Mouse (Mus musculus) spleen, postnatal 10 days (tissue): ENCODE data around the gene Atp2b4.

Experiments used
- DNase-seq, 2 experiments: peaks; one replicate each; pipeline ENCODE4 v3.0.0; 2021 to 2022; ENCODE audit warnings: low spot score in 2 of 2

The Atp2b4 gene

DNA sequence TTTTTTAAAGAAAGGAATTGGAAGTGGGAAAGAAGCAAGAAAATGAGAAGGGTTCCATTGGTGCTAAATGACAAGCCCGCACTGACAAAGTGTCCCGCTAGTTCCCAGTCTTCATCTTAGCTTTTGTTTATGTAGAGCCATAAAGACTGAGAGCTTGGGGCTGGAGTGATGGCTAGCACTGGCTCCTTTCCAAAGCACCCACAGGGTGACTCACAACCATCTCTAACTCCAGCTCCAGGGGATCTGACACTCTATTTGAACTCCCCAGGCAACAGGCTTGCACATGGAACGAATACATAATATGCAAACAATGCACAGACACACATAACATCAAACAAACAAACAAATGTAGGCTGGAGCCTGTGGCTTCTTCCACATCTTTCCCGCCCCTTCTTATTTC lies 50.9 kb downstream of the Atp2b4 start:
- DNase-seq: no peak

DNA sequence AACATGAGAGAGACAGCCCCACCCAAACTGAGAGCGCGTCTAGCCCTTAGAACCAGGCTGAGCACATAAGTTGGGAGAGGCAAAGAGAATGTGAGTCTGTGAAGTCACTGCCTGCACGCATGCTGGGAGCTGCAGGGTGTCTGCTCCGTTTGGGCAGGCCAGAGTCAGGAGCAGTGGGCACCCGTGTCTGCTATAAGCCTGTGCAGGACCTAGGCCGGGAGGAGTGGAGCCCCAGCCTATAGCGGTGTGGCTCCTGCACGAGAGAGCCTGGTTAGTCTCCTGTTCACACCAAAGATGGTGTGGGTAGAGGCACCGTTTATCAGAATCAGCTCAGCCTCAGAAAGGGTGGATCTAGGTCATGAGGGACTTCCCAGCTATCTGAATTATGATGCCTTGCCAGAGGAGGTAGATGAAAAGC lies 55.8 kb downstream of the Atp2b4 start:
- DNase-seq: peak; percentile 37 to 55

DNA sequence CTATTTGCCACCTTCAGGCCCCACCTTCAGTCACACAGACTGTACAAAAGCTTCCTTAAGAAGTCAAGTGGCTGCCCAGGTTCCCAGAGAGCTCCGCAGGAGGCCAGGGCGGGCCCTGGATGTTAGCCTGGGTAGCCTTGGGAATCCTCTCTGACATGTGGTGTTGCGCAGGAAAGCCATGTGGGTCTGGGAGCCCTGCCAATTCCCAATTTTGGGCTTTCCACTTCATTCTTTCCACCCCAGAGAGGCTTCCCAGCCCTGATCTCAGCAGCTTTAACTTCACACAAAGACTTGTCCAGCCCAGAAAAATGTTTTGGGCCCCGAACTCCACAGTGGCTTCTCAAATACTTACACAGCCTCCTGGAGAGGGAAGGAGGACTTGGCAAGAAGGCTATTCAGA lies 56.2 kb downstream of the Atp2b4 start:
- no peak for DNase-seq

DNA sequence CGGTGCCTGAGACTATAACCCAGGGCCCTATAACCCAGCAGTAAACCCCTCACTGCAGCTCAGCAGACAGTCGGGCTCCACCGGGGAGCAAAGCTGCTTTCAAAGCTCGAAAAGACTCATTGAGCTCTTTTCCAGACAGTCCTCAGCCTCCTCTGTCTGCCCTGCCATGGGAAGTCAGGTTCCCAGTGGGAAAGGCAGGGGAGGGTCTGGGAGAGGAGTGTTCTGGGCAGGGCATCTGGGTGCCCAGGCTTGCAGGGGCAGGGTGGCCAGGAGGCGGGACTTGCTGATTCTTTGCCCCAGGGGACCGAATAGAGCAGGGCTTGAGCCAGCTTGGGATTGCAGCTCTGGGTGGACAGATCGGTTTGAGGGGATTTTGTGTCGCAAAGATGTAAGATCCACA lies 58.3 kb downstream of the Atp2b4 start:
- no peak for DNase-seq

DNA sequence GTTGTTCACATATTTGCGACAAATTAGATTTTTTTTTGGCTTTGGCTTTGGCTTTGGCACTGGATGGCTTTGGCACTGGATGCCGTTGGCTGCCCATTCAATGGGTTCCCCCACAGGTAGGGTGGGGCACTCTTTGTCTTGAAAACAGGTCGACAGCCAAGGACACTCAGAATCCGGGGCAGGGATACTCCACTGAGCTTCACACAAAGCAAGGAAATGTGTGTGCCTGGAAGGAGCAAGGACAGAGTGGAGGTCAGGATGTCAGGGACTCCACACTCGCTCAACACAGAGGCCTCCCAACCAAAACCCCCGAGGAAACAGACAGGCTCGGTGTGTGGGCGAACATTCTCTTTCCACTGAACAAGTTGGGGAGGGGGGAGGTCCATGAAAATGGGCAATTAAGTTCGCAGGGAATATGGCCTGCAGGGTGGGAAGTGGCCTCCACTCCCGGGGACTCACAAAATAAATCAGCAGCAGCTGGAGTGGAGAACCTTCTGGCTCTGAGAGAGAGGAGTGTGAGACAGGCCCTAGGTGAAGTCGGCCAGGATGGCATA lies 58.9 kb downstream of the Atp2b4 start:
- DNase-seq: no peak

DNA sequence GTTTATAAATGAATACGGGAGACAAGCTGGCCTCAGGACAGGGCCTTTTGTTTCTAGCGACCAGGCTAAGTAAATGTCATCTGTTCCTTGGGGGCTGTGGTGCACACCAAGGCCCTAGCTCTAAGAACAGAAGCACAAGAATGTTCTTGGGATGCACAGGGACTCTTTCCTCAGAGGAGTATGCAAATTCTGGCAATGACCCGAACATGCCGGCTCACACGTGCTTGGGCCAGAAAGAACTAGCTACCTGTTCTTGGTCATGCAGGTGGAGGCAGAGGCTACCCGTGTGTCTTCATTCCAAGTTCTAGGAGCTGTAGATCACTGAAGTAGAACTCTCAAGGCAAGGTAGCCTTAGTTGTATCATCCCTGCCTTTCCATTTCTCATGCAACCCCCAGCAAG lies 59.7 kb downstream of the Atp2b4 start:
- no peak for DNase-seq

DNA sequence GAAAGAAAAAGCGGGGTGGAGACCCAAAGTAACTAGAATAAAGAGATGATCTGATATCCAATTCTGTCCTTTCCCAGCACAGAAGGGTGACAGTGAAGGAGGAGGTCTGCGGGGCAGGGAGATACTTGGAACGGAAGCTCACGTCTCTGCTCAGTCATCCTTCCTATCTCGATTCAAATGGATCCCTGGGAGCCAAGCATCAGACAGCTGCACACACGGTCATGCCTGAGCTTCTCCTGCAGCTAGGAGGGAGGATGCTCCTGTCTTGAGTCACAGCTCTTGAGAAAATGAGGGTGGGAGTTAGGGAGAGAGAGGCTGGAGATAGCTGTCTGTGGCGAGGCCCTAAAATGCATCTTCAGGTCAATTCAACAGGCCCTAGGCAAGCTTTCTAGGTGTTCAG lies 64.2 kb downstream of the Atp2b4 start:
- DNase-seq: no peak

DNA sequence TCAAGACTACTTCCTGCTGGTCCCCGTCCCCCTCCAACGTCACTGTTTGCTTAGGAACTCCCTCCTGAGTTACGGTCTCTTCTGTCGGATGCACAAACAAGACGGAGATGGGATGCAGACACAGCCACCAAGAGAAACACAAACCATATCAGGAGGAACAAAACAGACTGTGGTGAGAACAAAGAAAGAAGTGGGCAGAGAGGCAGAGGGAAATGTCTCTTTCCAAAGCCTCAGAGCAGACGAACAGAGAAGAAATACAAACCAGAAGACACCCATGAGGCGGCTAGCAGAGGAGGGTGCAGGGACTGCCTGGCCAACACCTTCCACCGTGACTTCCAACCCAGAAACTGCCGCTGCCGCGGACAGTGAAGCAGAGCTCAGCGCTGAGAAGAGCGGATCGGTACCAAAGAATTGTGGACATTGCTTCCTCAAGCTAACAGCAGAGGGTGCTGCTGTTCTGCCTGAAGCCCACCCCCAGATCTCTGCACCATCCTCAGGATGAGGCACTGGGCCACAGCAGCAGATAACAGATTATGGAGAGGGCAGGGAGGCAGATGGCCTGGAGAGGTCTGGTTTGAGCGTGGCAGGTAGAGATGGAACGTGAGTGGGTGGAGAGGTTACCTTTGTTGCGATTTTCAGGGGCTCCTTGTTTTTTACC lies 64.7 kb downstream of the Atp2b4 start:
- peak in 1 of 2 experiments; percentile 47 for DNase-seq

DNA sequence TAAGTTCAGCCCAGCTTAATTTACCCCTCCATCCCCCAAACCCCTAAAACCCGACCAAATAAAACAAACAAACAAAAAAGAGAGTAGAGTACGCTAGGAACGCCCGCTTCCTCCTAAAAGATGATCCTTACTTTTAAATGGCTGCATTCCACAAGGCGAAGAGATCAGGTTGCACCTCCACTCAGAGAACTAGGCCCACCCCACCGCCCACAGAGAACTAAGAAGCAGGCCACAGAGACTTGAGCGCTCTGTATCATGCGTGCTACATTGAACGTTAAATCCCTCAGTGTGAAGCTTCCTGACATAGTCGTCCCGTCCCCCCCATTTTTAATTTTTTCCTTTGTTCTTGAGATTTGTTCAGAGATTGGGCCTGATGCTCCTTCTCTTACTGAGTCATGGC lies 68.0 kb downstream of the Atp2b4 start:
- DNase-seq: no peak

DNA sequence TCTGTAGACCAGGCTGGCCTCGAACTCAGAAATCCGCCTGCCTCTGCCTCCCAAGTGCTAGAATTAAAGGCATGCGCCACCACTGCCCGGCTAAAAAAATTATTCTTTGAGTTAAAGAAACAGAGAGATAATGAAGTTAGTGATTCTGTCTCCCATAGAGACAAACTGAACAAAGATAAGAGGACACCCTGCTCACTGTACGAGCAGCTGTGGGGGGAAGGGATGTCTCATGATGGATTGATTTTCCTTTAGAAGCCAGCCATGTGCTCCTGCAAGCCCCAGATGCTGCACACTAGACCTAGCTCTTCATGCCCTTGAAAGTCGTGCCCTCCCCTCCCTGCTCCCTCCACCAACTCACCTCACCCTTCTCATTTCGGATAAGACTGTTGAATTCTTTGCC lies 72.5 kb downstream of the Atp2b4 start:
- no peak for DNase-seq

DNA sequence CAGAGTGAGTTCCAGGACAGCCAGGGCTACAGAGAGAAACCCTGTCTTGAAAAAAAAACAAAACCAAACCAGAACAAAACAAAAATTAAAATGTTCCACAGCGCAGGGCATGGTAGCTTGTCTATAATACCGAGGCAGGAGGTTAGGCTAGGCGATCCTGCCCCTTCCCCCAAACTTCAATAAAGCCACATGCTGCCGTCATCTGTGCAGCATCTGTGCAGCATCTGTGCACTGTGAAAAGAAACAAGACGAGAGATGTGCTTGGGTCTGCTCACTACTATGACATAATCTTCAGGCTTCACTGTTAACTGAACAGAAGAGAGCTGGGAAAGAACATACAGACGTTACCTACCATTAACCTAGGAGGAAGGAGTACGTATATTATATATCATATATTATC lies 80.5 kb downstream of the Atp2b4 start:
- DNase-seq: no peak

DNA sequence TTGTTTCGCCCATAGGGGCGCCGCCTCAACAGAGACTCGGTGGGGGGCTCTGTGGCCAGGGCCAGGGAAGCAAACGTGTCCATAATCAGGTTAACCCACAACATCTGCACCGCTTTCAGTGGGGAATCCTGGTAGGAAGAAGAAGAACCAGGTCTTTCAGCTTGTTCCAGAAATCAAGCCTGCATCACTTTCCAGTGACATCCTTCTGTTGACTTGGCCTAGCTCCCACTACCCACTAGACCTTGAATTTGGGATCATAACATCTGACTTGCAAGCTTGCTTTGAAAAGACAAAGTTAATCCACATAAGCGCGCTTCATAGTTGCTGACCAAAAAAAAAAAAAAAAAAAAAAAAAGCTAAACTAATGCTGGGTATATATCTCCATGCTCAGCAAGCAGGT lies 82.1 kb downstream of the Atp2b4 start:
- no peak for DNase-seq

DNA sequence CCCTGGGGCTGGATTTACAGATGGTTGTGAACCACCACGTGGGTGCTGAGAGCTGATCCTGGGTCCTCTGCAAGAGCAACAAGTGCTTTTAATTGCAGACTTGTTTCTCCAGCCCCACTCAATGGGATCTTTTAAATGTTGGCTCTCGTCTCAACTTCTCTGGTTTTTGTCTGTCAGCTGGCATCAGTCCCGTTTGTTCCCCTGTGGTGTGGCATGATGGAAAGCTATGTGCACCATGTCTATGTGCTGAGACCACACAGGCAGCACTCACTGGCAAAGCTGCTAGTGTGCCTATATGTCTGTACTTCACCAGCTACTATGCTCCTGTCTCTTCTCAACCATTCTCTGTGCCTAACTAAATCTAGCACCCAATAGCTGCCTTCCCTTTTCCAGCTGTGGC lies 82.5 kb downstream of the Atp2b4 start:
- DNase-seq: no peak

DNA sequence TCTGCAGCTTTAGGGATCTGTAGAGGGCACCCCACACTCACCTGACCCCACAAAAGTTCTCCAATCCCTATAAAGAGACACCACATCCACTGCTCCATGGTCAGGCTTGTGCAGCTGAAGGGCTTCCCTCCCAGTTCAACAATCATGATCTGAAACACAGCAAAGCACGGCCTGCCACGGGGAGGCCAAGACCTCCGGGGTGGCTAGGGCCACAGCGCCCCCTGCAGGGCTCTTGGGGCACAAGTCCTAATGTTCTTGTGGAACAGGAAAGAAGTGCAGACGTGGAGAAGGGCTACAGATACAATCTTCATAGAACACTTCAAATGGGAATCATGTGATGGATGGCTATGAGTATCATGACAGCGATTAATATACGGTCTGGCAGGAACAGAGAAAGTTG lies 84.4 kb downstream of the Atp2b4 start:
- DNase-seq: peak in 1 of 2 experiments; percentile 80

DNA sequence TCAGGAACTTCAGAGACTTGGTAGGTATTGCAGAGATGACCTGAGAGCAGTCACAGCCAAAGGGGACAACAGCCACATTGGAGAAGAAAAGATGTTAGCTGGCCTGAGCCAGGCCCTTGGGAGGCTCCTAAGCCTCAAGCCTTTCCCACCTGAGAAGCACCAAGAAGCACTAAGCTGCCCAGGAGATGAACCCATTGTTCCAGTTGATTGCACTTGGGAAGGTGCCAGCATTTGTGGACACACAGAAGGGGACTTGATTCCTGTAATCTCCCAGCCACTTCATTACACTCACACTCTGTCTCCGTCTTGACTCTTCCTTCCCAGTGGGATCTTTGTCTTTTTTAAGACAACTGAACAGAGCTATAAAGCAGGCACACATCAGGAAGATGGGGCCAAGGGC lies 85.7 kb downstream of the Atp2b4 start:
- no peak for DNase-seq

DNA sequence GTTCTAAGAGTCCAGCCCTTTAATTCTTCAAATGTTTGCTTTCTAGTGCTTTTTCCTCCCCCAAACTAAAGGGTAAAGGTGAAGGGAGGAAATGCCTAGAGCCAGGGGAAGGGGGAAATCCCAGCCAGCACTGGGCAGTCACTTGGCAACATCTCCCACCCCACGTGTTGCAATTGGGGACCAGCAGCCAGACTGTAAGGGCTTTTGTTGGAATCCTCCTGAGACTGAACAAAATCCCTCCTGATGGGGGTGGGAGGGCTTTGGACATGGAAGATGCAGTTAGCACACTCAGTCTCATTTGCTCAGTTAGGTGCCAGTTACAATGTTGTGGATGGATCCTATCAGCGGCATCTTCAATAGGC lies 87.9 kb downstream of the Atp2b4 start:
- no peak for DNase-seq

DNA sequence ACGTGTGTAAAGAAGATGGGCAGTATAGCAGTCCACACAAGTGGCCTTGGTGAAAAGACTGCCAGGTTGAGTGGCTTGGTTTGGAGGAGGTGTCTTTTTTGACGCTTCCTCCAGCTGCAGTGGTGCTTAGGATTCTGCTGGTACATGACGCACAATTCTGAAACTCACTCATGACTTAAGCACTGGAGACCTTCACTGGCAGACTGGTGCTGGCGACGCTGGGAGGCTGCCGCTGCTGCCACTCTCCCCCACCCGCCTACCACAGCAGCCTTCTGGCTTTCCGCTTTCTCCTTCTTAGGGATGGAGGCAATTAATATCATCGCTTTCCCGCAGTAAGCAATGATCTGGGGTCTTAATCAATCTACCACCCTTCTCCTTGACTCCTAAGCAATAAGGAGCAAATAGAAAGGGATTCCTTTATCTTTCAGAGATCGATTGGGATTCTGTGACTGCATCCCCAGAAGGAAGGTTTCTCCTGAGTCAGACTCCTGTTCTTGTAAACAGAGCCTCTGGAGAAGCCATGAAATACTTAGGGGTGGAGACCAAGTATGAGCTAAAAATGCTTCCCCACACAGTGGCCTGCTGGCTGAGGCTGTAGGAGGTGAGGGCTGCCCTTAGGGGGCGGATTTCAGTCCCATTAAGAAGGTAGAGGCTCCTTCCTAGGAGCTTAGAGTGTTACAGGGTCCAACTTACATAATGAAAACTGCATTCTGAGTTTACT lies 88.4 kb downstream of the Atp2b4 start:
- DNase-seq: no peak

DNA sequence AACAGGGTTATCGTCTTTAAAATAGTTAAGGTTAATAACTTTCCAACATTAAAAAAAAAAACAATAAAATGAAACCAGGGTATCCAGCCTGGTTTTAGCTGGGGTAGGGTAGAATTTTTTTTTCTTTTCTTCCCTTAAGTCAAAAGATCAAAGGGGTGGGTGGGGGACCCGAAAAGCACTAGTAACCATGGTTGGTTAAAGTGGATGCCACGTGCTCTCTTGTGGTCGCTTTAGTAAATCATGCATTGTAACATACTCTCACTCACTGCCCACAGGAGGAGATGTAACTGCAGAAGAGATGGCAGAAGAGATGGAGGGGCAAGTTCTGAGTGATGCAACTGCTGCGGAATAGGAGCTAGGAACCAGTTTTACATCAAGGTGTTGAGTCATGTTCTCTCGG lies 89.5 kb downstream of the Atp2b4 start:
- no peak for DNase-seq

DNA sequence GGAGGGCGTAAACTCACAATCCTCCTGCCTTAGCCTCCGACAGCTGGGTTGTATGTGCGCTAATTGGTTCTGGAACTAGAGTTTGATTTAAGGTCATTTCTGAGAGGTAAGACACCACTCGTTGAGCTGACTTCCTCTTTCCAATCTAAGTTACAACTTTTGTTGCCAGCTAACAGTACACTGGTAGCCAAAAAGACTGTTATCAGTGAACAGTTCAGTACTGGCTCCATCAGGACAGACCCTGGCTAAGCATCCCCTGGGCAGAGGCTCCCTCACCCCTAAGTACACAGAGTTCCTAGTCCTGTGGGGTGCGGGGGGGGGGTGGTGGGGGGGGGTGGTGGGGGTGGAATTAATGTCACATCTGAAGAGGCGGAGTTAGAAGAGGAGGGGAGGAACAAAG lies 89.9 kb downstream of the Atp2b4 start:
- no peak for DNase-seq

DNA sequence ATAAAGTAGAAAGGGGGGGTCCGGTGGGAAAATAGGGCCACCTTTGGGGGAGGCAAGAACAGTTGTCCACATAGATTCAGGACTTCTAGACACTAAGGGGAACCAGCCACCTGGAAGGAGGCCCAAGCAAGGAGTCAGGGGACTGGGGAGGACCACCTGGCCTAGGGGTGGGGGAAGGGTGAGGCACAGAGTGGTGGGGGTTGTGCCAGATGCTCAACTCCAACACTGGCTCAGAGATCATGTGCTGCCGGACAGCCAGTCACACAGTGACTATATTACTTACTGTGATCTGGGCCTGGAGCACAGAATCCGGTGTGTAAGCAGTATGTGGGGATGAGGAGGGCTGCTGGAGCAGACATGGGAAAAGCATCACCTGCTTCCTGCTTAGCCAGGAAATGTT lies 91.5 kb downstream of the Atp2b4 start:
- no peak for DNase-seq

DNA sequence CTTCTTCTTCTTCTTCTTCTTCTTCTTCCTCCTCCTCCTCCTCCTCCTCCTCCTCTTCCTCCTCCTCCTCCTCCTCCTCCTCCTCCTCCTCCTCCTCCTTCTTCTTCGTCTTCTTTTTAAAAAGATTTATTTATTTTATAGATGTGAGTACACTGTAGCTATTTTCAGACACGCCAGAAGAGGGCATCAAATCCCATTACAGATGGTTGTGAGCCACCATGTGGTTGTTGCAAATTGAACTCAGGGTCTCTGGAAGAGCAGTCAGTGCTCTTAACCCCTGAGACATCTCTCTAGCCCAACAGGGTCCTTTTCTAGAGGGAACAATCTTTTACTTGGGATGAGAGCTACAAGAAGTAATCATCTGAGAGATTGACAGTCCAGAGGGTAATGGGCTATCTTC lies 99.0 kb downstream of the Atp2b4 start:
- peak in 1 of 2 experiments; percentile 52 for DNase-seq

DNA sequence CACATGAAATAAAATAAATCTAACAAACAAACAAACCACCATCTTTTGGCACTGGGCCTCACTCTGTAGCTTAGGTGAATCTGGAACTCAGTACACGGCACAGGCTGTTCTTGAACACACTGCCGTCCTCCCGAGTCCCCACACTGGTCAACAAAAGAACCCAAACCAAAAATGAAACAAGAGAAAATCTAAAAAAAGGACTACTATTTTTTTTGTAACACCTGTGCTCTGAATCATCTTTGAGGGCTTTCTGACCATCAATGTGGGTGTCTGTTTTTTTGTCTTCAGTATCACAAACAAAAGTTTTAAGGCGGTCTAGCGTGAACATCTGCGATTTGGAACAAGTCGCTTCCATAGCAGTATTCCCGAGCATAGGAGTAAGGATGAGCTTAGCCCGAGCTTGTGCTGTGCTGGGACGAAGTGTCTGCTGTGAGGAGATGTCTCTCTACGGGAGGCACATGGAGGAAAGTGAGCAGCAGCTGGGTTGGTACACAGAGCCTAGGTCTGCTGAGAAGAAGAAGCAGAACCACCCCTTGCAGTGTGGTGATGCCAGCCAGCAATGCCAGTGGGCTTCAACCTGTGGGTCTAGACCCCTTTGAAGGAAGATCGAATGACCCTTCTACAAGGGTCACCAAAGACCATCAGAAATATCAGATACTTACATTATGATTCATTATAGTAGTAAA lies 102.8 kb downstream of the Atp2b4 start:
- no peak for DNase-seq

DNA sequence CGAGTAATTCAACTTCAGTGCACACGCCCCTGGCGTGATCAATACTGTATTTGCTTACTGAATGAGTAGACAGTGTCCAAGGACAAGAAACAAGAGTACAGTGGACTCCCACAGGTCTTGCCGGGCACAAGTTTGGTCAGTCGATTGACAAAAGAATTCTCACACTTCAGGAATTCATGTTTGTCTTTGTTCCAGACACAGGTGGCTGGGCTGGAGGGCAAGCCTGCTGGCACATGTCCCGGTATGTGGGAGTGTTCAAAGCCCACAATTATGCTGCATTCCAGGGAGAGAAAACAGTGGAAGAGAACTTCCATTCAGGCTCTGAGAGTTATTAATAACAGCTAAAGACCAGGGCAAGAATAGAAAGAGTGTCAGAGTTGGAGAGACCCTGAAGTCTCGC lies 104.9 kb downstream of the Atp2b4 start:
- DNase-seq: no peak
